Mouse (Mus musculus) forebrain, embryonic 16.5 days (tissue): Measurements from ENCODE around the gene Abcc1. TPM values are rescaled to one million over a fixed set of nuclear protein-coding genes. Genes with fewer than 3 reads are reported as not detected.

ENCODE experiments used
- ATAC-seq: fragments of 200-750 bp; cut with Nextera tagmentation; 2 replicates; pipeline ENCODE4 v1.8.0; 2017; ENCODE audit warnings: mild to moderate bottlenecking, moderate library complexity
- H3K27ac ChIP-seq: fragments of 300-500 bp; sonication (generic); 2 replicates; pipeline ENCODE4 v1.5.1; 2014; ENCODE audit warnings: low read length, control low read depth
- H3K27me3 ChIP-seq: fragments of 300-500 bp; sonication (generic); replicated peaks from 2 replicates; pipeline ENCODE4 v1.6.1; 2014; ENCODE audit warnings: low read length; ENCODE audit not compliant: control insufficient read depth, insufficient read depth
- H3K36me3 ChIP-seq: fragments of 300-500 bp; sonication (generic); 2 replicates; pipeline ENCODE4 v1.6.1; 2014; ENCODE audit not compliant: control insufficient read depth, insufficient read depth
- H3K4me1 ChIP-seq: fragments of 300-500 bp; sonication (generic); replicated peaks from 2 replicates; pipeline ENCODE4 v1.6.1; 2014; ENCODE audit warnings: low read length; ENCODE audit not compliant: control insufficient read depth, insufficient read depth
- H3K4me2 ChIP-seq: fragments of 300-500 bp; sonication (generic); 2 replicates; pipeline ENCODE4 v1.6.1; 2014; ENCODE audit warnings: mild to moderate bottlenecking, low read length, control low read depth
- H3K4me3 ChIP-seq: fragments of 300-500 bp; sonication (generic); replicated peaks from 2 replicates; pipeline ENCODE4 v1.5.1; 2014; ENCODE audit warnings: mild to moderate bottlenecking, low read length, control low read depth
- H3K9ac ChIP-seq: fragments of 300-500 bp; sonication (generic); replicated peaks from 2 replicates; pipeline ENCODE4 v1.6.1; 2014; ENCODE audit warnings: low read depth, low read length, control low read depth
- H3K9me3 ChIP-seq: fragments of 300-500 bp; sonication (generic); 2 replicates; pipeline ENCODE4 v1.6.1; 2016; ENCODE audit warnings: low read length; ENCODE audit not compliant: control insufficient read depth
- WGBS: fragments of 180-500 bp; shearing (Covaris S2); extraction: QIAGEN DNeasy Blood & Tissue Kit; methylation state at CpG from one replicate; pipeline ENCODE4 v1.1.7; 2014; 5-methylcytosine and 5-hydroxymethylcytosine counted together
- polyA plus RNA-seq: library from polyadenylated mRNA; unstranded; fragments of >200 nt; fragmentation: Nextera tagmentation; extraction: Ambion mirVana; gene quantifications from 2 replicates; pipeline ENCODE4 v1.2.1, GENCODE M21; 2015

Abcc1 gene
- polyA plus RNA-seq, 1 experiment from 2014 or later, result 11.3 TPM

DNA sequence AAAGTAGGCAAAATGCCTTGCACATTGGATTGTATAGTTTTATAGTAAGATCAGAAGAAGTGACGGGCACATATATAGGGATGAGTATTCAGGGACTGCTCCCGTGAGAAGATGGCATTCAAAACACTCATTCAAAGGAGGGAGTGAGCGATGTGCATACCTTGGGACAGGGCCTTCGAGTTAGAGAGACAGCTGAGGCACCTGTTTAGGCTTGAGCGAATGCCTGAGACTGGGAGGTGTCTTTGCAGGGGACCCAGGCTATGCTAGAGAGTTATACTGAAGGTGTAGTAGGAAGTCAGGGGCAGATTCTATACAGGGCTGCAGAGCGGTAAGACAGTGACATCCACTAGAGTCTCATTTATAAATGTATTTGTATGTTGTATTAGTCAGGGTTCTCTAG lies 44.3 kb downstream of the Abcc1 start:
- peaks cover 12% of the 10 kb centered on the region for H3K36me3 ChIP-seq
- no peak overlapping the region for H3K27ac ChIP-seq
- ATAC-seq, result no peak
- H3K4me1 ChIP-seq, result no peaks in the 10 kb centered on the region
- H3K9me3 ChIP-seq, result no peaks in the 10 kb centered on the region
- H3K9ac ChIP-seq, result no peak overlapping the region
- H3K27me3 ChIP-seq, result no peaks in the 10 kb centered on the region
- H3K4me3 ChIP-seq, result no peak overlapping the region
- 96% methylated on average over 6 of the region's 6 CpGs for WGBS
- H3K4me2 ChIP-seq, result no peak overlapping the region

DNA sequence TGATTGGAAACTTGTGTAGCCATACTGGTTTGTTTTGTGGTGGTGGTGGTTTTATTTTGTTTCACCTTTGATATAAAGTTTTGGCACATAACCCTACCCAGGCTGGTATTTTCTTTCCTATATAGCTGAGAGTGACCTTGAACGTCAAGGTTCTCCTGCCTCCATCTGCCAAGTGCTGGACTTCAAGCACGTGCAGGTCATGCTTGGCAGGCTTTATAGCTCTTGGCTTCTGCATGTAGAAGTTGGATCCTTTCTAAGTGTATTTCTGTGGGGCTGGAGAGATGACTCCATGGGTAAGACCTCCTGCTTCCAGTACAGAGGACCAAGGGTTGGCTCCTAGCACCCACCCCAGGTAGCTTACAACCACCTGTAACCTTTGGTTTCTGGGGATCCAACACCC lies 47.8 kb downstream of the Abcc1 start:
- H3K27ac ChIP-seq, result no peak overlapping the region
- no peak overlapping the region for H3K4me3 ChIP-seq
- no peak for ATAC-seq
- 96% methylated on average over 2 of the region's 2 CpGs for WGBS
- H3K27me3 ChIP-seq, result no peaks in the 10 kb centered on the region
- H3K36me3 ChIP-seq, result peaks cover 12% of the 10 kb centered on the region
- no peaks in the 10 kb centered on the region for H3K4me1 ChIP-seq
- no peaks in the 10 kb centered on the region for H3K9me3 ChIP-seq
- no peak overlapping the region for H3K9ac ChIP-seq
- H3K4me2 ChIP-seq, result no peak overlapping the region

DNA sequence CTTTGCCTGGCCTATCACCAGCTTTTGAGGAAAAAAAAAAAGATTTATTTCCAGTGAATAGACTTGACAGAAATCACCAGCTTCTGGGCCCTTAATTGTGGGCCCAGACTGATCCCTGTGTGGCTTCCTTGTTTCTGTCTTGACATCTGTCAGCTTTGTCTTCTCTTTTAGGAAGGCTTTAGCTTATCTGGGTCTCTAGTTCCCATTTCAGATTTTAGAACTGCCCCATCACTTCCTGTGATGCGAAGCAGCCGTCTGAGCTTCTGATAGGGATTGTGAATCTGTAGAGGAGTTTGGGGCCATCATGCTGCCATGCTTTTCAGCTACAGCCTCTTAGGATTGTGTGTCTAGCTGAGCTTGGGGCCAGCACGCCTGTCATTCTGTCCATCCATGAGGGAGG lies 48.4 kb downstream of the Abcc1 start:
- Histone ChIP-seq H3K27me3 (no peaks in the 10 kb centered on the region), H3K36me3 (peaks cover 12% of the 10 kb centered on the region), H3K4me3 (no peak overlapping the region), H3K4me2 (no peak overlapping the region), H3K9me3 (no peaks in the 10 kb centered on the region), H3K27ac (no peak overlapping the region), H3K9ac (no peak overlapping the region), H3K4me1 (no peaks in the 10 kb centered on the region)
- no peak for ATAC-seq
- 90% methylated on average over 3 of the region's 3 CpGs for WGBS

DNA sequence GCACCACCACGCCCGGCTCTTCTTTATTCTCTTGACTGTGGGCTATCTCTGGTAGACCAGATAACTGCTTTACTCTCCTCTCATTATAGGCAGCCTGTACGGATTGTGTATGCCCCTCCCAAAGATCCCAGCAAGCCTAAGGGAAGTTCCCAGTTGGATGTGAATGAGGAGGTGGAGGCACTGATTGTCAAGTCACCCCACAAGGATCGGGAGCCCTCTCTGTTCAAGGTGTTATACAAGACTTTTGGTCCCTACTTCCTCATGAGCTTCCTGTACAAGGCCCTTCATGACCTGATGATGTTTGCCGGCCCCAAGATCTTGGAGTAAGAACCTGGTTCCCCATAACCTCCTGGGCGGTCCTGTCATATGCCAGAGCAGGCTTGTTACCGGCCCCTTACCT lies 49.3 kb downstream of the Abcc1 start:
- no peak overlapping the region for H3K27ac ChIP-seq
- no peak overlapping the region for H3K9ac ChIP-seq
- H3K27me3 ChIP-seq, result no peaks in the 10 kb centered on the region
- H3K4me1 ChIP-seq, result no peaks in the 10 kb centered on the region
- no peak for ATAC-seq
- no peaks in the 10 kb centered on the region for H3K9me3 ChIP-seq
- H3K36me3 ChIP-seq, result peaks cover 5% of the 10 kb centered on the region
- H3K4me3 ChIP-seq, result no peak overlapping the region
- 96% methylated on average over 7 of the region's 7 CpGs for WGBS
- H3K4me2 ChIP-seq, result no peak overlapping the region

DNA sequence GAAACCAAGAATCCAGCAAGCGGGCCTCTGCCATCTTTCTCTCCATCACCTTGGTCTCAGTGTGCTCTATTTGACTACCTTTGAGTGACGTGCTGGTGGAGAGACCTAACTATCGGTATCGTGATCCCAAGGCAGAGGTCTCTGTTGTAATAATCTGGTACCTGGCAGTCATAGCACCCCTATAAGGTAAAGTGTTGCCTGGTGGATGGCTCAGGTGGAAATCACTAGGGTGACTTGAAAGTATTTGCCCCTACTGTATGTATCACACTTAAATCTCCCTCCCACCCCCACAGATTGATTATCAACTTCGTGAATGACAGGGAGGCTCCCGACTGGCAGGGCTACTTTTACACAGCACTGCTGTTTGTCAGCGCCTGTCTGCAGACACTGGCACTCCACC lies 49.8 kb downstream of the Abcc1 start:
- H3K27ac ChIP-seq, result no peak overlapping the region
- 95% methylated on average over 7 of the region's 7 CpGs for WGBS
- H3K27me3 ChIP-seq, result no peaks in the 10 kb centered on the region
- no peak for ATAC-seq
- no peak overlapping the region for H3K9ac ChIP-seq
- peaks cover 4% of the 10 kb centered on the region; the same call in 1 of the 2 replicates for H3K36me3 ChIP-seq
- no peaks in the 10 kb centered on the region for H3K4me1 ChIP-seq
- no peaks in the 10 kb centered on the region for H3K9me3 ChIP-seq
- no peak overlapping the region for H3K4me2 ChIP-seq
- H3K4me3 ChIP-seq, result no peak overlapping the region

DNA sequence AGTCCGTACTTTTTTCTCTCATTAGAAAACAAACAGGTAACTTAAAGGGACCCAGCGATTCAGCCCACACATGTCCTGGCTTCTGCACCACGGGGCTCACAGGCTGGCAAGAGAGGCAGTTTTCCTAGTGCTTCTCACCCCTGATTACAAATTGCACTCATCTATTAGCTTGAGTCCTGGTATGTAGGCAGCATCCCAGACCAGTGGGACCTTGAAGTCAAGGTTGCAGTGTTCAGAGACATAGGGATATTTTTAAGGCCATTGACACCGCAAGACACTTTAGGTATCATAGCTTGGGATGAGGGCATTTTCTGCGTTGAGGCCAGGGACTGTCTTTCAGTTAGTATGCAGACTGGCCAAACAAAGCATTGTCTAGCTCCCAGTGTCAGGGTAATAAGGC lies 51.2 kb downstream of the Abcc1 start:
- no peak for ATAC-seq
- Histone ChIP-seq H3K4me2 (no peak overlapping the region), H3K27ac (no peak overlapping the region), H3K9ac (no peak overlapping the region), H3K27me3 (no peaks in the 10 kb centered on the region), H3K9me3 (no peaks in the 10 kb centered on the region), H3K36me3 (no peaks in the 10 kb centered on the region), H3K4me3 (no peak overlapping the region), H3K4me1 (no peaks in the 10 kb centered on the region)
- WGBS, result 96% methylated on average over 5 of the region's 5 CpGs

DNA sequence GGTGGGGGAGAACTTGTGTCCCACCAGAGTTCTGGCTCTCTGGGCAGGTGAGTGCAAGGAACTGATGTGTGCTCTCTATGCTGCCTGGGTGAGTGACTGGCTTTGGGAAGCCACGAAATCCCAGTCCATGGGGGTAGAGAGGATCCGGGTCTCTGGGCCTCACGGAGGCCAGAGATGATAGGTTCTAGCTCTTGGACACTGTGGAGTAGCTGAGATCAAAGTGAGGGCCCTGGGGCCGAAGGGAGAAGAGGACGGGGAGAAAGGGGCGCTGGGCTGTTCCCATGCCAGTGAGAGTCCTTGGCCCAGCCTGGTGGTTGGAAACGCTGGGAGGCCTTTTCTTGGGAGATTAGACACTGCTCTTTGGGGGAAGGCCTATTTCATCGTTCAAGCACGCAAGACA lies 53.8 kb downstream of the Abcc1 start:
- Histone ChIP-seq H3K36me3 (no peaks in the 10 kb centered on the region), H3K4me3 (no peak overlapping the region), H3K27me3 (no peaks in the 10 kb centered on the region), H3K9me3 (no peaks in the 10 kb centered on the region), H3K4me1 (no peaks in the 10 kb centered on the region), H3K4me2 (no peak overlapping the region), H3K27ac (no peak overlapping the region), H3K9ac (no peak overlapping the region)
- 87% methylated on average over 9 of the region's 9 CpGs for WGBS
- no peak for ATAC-seq

DNA sequence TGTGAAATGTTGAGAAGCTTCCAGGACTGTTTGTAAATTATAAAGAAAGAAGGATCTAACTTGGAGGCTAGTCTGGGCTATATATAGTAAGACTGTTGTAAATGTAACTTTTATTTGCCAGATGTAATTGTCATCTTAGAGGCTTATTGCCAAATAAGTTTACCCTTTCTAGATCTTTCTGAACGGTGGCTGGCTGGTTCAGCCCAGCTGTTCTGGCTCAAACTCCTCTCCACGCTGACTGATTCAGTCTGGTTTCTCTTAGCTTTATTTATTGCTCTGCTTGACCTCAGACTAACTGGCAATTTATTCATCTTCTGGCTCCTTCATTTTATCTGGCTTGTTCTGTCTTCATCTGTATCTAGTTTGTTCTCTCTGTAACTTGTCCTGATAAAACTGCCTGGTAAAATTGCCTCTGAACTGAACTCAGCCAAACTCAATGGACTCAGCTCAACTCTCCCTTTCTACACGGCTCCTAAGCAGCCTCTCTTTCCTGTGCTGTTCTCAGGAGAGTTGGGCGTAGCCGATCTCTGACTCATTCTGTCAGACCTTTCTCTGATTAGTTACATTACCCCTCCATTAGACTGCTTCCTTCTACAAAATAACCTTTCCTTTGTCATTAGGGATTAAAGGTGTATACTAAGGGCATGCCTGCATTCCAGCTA lies 55.7 kb downstream of the Abcc1 start:
- Histone ChIP-seq H3K4me3 (no peak overlapping the region), H3K4me1 (no peaks in the 10 kb centered on the region), H3K36me3 (no peaks in the 10 kb centered on the region), H3K9me3 (no peaks in the 10 kb centered on the region), H3K27ac (no peak overlapping the region), H3K4me2 (no peak overlapping the region), H3K9ac (no peak overlapping the region), H3K27me3 (no peaks in the 10 kb centered on the region)
- ATAC-seq, result no peak
- 92% methylated on average over 5 of the region's 5 CpGs for WGBS

DNA sequence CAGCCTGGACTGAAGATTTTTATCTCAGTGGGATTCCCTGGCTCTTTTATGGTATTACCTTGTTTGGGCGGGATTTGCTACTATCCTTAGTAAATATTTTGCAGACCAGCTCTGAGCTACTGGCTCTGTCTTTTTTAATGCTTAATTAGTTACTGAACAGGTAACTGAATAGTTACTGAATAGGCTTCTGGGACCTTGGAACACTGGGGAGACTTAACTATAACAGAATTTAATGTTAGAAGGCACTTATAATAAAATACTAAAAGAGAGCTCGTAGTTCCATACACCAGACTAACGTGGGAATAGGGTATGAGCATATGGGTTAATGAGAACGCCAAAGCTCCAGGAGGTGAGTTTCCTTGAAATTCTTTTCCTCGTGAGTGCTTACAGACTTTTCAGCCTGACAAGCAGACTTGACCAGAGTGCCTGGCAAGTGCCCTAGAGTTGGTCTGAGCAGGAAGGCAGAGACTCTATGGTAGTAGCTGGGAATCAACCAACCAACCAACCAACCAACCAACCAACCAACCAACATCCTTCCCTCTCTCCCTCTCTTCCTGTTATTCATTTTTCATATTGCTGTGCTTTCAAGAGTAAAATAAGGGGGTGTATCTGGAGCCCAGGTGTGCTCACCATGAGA lies 59.3 kb downstream of the Abcc1 start:
- H3K9ac ChIP-seq, result no peak overlapping the region
- H3K4me1 ChIP-seq, result no peaks in the 10 kb centered on the region
- no peaks in the 10 kb centered on the region for H3K36me3 ChIP-seq
- no peaks in the 10 kb centered on the region for H3K9me3 ChIP-seq
- no peaks in the 10 kb centered on the region for H3K27me3 ChIP-seq
- ATAC-seq, result no peak
- WGBS, result 89% methylated on average over 5 of the region's 5 CpGs
- H3K27ac ChIP-seq, result no peak overlapping the region
- no peak overlapping the region for H3K4me3 ChIP-seq
- no peak overlapping the region for H3K4me2 ChIP-seq

DNA sequence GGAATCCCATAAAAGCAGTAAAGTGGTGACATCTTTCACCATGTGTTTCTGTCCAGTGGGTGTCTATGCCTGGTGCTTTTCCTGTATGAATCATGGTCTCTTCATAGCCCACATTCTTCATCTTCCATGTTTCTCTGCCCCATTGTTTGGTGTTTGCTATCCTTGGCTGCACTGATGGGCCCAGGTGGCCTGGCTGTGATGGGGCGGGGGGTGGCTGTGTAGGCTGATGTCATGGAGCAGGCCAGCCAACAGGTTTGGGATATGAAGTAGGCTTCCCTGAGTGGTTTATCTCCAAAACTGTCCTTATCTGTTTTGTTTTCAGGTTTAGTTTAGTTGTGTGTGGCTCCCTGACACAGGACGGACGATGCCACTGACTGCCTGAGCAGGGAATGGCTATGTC lies 60.7 kb downstream of the Abcc1 start:
- no peak overlapping the region for H3K9ac ChIP-seq
- 96% methylated on average over 3 of the region's 3 CpGs for WGBS
- H3K4me1 ChIP-seq, result no peaks in the 10 kb centered on the region
- no peaks in the 10 kb centered on the region for H3K36me3 ChIP-seq
- no peaks in the 10 kb centered on the region for H3K27me3 ChIP-seq
- H3K9me3 ChIP-seq, result no peaks in the 10 kb centered on the region
- H3K4me3 ChIP-seq, result no peak overlapping the region
- no peak overlapping the region for H3K4me2 ChIP-seq
- no peak overlapping the region for H3K27ac ChIP-seq
- no peak for ATAC-seq
